Mouse (Mus musculus) T-cell, adult 66 days (primary cell): ENCODE measurements around the gene Clec11a. TPM values are rescaled to one million over a fixed set of nuclear protein-coding genes. Genes with fewer than 3 reads are reported as not detected.

Experiments
- total RNA-seq, 2 experiments: library from RNA; stranded (reverse); gene quantifications; 3 replicates in 1 of 2; 4 replicates in 1 of 2; pipeline ENCODE4 v1.2.4; 2023

Gene Clec11a
- total RNA-seq = 1 to 10 TPM in 1 of 2 experiments, under 1 TPM in 1; 0.98 to 1.1 TPM

DNA sequence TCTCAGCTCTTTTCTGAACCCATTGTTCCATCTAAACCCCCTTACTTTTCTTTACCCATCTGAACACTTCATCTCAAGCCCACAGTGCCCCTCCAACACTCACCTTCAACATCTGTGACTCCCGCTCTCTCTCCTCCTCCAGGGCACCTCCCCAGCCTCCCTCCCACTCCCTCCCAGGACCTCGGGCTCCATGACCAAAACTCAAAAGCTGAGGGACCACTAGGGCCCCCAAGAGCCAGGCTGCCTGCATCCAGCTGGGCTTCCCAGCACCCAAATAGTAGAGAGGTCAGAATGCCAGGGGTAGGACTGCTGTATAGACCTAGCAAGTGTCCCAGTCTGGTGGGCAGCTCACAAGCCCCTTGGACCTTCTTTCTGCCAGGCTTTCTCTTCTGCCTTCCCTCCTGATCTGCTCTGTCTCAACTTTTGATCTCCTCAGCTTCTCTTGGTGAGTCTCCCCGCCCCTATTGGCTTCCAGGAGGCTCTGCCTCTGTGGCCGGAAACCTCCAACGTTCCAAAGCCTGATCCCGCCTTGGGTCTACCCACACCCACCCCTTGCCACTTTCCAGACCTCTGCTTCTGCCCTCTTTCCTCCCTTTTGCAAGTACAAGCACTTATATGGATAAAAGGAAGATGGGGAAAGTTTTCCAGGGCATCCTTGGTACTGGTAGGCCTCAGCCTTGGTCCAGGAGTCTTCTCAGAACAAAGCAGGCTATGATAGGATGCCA lies at the start of gene Clec11a:
Gene Clec11a, minus strand, starts transcription at position 387 of the 725 bp plus-strand sequence.

DNA sequence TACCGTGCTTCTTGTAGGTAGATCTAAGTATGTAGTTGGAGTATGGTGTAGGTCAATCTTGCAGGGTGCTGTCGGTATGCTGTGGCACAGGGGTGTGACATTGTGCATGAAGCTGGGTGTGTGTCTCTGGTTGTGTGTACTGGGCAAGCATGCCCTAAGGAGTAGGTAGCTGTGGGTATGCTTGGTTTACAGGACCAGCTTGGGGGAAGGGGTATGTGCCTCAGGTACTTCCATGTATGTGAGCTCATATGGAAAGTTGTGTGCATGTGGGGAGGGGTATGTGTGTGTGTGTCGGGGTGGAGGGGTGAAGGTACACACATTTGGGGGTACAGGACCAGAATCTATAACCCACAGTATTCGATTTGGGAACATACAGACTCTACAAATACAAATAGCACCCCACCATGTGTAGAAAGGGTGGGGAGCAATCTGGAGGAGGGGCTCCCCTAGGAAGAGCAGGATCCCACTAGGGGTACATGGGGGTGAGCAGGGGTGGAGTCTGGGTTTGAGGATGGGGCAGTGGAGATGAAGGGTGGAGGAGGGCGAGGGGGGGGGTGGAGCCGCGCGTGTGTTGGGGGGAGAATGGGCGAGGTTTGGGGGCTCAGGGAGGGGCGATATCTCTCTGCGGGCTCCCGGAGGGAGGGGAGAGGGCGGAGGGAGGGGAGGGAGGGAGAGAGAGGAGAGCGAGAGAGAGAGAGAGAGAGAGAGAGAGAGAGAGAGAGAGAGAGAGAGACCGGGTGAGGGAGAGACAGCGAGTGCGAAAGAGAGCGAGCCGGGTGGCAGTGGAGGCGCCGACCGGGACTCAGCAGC lies 3.0 kb upstream of the Clec11a start, which contains the start of gene Shank1:
Gene Shank1, plus strand, starts transcription at position 779 of the 810 bp plus-strand sequence.

DNA sequence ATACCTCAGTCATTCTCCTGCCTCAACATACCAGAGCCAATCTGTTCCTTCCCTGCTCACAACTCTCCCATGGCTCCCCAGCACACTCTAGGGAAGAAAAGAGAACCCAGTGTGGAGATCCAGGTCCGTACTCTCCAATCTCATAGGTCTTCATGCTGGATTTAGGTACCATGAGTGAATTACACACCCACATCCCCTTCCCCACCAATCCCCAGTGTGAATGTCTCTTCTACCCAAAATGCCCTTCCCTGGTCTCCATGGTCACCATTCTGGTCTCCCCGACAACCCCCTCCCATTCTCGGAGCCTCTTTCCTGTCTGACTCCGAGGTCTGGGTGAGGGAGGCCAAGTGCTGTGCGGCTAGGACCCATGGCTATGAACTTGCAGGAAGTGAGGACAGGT lies 45.6 kb downstream of the Clec11a start, which contains the start of gene Gm15517:
Gene Gm15517, plus strand, starts transcription at position 301 of the 400 bp plus-strand sequence.

DNA sequence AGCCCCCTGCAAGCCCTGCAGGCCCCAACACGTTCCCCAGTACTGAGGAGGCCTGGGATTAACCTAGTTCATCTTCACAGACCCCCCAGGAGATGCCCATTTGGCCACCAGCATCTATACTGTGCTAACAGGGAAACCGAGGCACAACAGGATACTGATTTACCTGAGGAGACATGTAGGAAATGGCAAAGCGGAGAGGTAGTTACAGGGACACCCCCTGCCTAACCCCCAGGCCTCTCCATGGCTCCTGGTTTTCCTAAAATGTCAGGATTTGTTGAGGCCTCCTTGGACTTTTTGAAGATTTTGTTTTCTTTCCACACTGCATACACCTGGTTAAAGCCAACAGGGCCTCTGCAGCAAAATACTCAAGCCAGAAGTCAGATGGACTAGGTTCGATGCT lies 49.4 kb downstream of the Clec11a start, which contains the start of gene Acp4:
Gene Acp4, minus strand, starts transcription at position 101 of the 400 bp plus-strand sequence.

Other genes starting within 250 kb of the Clec11a start
- gene Klk1b21, start 204.6 kb downstream of the Clec11a start, total RNA-seq = not detected
- gene Klk1b22, start 194.2 kb downstream of the Clec11a start, total RNA-seq = not detected
- not detected for gene Klk1b16, start 170.1 kb downstream of the Clec11a start, total RNA-seq
- gene Klk1b24, start 118.7 kb downstream of the Clec11a start, total RNA-seq = not detected
- gene Klk1b3, start 108.7 kb downstream of the Clec11a start, total RNA-seq = not detected
- gene Klk1b4, start 99.5 kb downstream of the Clec11a start, total RNA-seq = not detected
- gene Klk1b5, start 91.0 kb downstream of the Clec11a start, total RNA-seq = not detected
- gene Klk1, start 81.5 kb downstream of the Clec11a start, total RNA-seq = 1 to 10 TPM; 1.2 to 1.8 TPM
- gene Gm36864, start 70.7 kb downstream of the Clec11a start, total RNA-seq = not detected
- 1 to 10 TPM; 2.2 to 2.5 TPM for gene 1700028J19Rik, start 60.2 kb downstream of the Clec11a start, total RNA-seq
- 100 to 1,000 TPM; 161 to 167 TPM for gene 2410002F23Rik, start 60.2 kb downstream of the Clec11a start, total RNA-seq
- gene Acp4, start 49.5 kb downstream of the Clec11a start, total RNA-seq = not detected
- not detected for gene Gm15517, start 45.5 kb downstream of the Clec11a start, total RNA-seq
- under 1 TPM; 0.21 to 0.82 TPM for gene Shank1, start 3.4 kb upstream of the Clec11a start, total RNA-seq
- under 1 TPM in 1 of 2 experiments, not detected in 1; 0.87 TPM for gene Syt3, start 77.2 kb upstream of the Clec11a start, total RNA-seq
- gene 1700008O03Rik, start 78.9 kb upstream of the Clec11a start, total RNA-seq = not detected
- not detected for gene Lrrc4b, start 122.1 kb upstream of the Clec11a start, total RNA-seq
- not detected for gene Aspdh, start 158.5 kb upstream of the Clec11a start, total RNA-seq
- 10 to 100 TPM; 46.2 to 57.4 TPM for gene Josd2, start 161.1 kb upstream of the Clec11a start, total RNA-seq
- gene Emc10, start 189.6 kb upstream of the Clec11a start, total RNA-seq = 10 to 100 TPM; 89.9 to 94.2 TPM
- 1 to 10 TPM; 5.4 to 6.4 TPM for gene Fam71e1, start 189.7 kb upstream of the Clec11a start, total RNA-seq
- gene Mybpc2, start 217.8 kb upstream of the Clec11a start, total RNA-seq = not detected
- gene Spib, start 225.2 kb upstream of the Clec11a start, total RNA-seq = 1 to 10 TPM in 1 of 2 experiments, under 1 TPM in 1; 0.86 to 4.0 TPM
- gene Pold1, start 241.9 kb upstream of the Clec11a start, total RNA-seq = 10 to 100 TPM; 45.0 to 65.0 TPM
- 100 to 1,000 TPM; 285 to 303 TPM for gene Nr1h2, start 247.0 kb upstream of the Clec11a start, total RNA-seq